Mouse (Mus musculus) kidney, embryonic 15.5 days (tissue): Measurements from ENCODE around the gene Chek2. TPM values are rescaled to one million over a fixed set of nuclear protein-coding genes. Genes with fewer than 3 reads are reported as not detected.

Experiments used
- ATAC-seq: fragments of 200-750 bp; cut with Nextera tagmentation; replicated peaks from 2 replicates; pipeline ENCODE4 v1.8.0; 2017; ENCODE audit warnings: moderate TSS enrichment; ENCODE audit not compliant: low FRiP score
- H3K27ac ChIP-seq: fragments of 300-500 bp; sonication (generic); 2 replicates; pipeline ENCODE4 v1.5.1; 2015; ENCODE audit warnings: mild to moderate bottlenecking, inconsistent platforms
- H3K27me3 ChIP-seq: fragments of 300-500 bp; sonication (generic); 2 replicates; pipeline ENCODE4 v1.6.1; 2015; ENCODE audit warnings: inconsistent platforms
- H3K36me3 ChIP-seq: fragments of 300-500 bp; sonication (generic); 2 replicates; pipeline ENCODE4 v1.6.1; 2015; ENCODE audit warnings: inconsistent platforms
- H3K4me1 ChIP-seq: fragments of 300-500 bp; sonication (generic); 2 replicates; pipeline ENCODE4 v1.6.1; 2015; ENCODE audit warnings: inconsistent platforms
- H3K4me2 ChIP-seq: fragments of 300-500 bp; sonication (generic); 2 replicates; pipeline ENCODE4 v1.6.1; 2015; ENCODE audit warnings: moderate library complexity, mild to moderate bottlenecking, inconsistent platforms
- H3K4me3 ChIP-seq: fragments of 300-500 bp; sonication (generic); replicated peaks from 2 replicates; pipeline ENCODE4 v1.5.1; 2015; ENCODE audit warnings: mild to moderate bottlenecking, inconsistent platforms
- H3K9ac ChIP-seq: fragments of 300-500 bp; sonication (generic); 2 replicates; pipeline ENCODE4 v1.6.1; 2015; ENCODE audit warnings: mild to moderate bottlenecking, inconsistent platforms
- H3K9me3 ChIP-seq: fragments of 300-500 bp; sonication (generic); replicated peaks from 2 replicates; pipeline ENCODE4 v1.6.1; 2016; ENCODE audit warnings: inconsistent platforms
- WGBS: fragments of 180-500 bp; shearing (Covaris S2); methylation state at CpG from one replicate; pipeline ENCODE4 v1.1.7; 2015; ENCODE audit warnings: mixed read lengths; 5-methylcytosine and 5-hydroxymethylcytosine counted together
- polyA plus RNA-seq: library from polyadenylated mRNA; unstranded; fragments of >200 nt; fragmentation: Nextera tagmentation; extraction: Ambion mirVana; gene quantifications from 2 replicates; pipeline ENCODE4 v1.2.1, GENCODE M21; 2015

The Chek2 gene
- polyA plus RNA-seq, 1 experiment from 2014 or later, result 36.8 TPM

GRCm38 (mm10) chr5:110909955-110910589 is 70.3 kb downstream of the Chek2 start:
- H3K4me1 ChIP-seq, result no peaks in the 10 kb centered on the region
- WGBS, result 93% methylated on average over 4 of the region's 4 CpGs
- peaks cover 8% of the 10 kb centered on the region; the same call in 1 of the 2 replicates for H3K36me3 ChIP-seq
- H3K9ac ChIP-seq, result no peak overlapping the region
- no peak overlapping the region for H3K4me3 ChIP-seq
- H3K4me2 ChIP-seq, result no peak overlapping the region
- H3K9me3 ChIP-seq, result no peaks in the 10 kb centered on the region
- H3K27ac ChIP-seq, result no peak overlapping the region
- ATAC-seq, result no peak
- H3K27me3 ChIP-seq, result no peaks in the 10 kb centered on the region

GRCm38 (mm10) chr5:110914859-110915258 is 75.1 kb downstream of the Chek2 start:
- WGBS, result 89% methylated on average over 11 of the region's 11 CpGs
- no peaks in the 10 kb centered on the region for H3K9me3 ChIP-seq
- no peaks in the 10 kb centered on the region for H3K36me3 ChIP-seq
- H3K27ac ChIP-seq, result no peak overlapping the region
- H3K9ac ChIP-seq, result no peak overlapping the region
- H3K4me1 ChIP-seq, result no peaks in the 10 kb centered on the region
- H3K4me2 ChIP-seq, result no peak overlapping the region
- no peak for ATAC-seq
- H3K27me3 ChIP-seq, result no peaks in the 10 kb centered on the region
- no peak overlapping the region for H3K4me3 ChIP-seq

- no peaks in the 10 kb centered on the region for H3K27me3 ChIP-seq
- ATAC-seq, result no peak
- no peaks in the 10 kb centered on the region for H3K36me3 ChIP-seq
- no peak overlapping the region for H3K4me3 ChIP-seq
- no peaks in the 10 kb centered on the region for H3K4me1 ChIP-seq
- no peak overlapping the region for H3K4me2 ChIP-seq
- H3K27ac ChIP-seq, result no peak overlapping the region
- no peaks in the 10 kb centered on the region for H3K9me3 ChIP-seq
- H3K9ac ChIP-seq, result no peak overlapping the region
- WGBS, result 92% methylated on average over 3 of the region's 3 CpGs
Observed at GRCm38 (mm10) chr5:110916241-110916640, 76.5 kb downstream of the Chek2 start.

DNA sequence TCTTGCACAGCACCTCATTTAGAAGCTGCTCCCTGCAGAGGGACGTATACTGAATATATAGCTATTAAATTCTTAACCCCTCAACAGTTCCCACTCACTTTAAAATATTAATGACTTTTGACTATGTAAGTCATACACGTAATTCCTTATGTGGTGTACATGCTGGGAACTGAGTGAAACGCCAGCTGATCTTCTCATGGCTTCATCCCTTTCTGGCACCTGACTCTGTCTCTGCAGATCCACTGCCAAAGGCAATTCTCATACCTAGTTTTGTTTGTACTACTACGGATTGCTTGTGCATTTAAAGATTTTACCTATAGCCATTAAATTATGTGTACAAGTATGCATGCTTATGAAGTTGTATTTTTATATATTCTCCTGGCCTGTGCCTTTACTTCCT is 79.8 kb downstream of the Chek2 start:
- no peaks in the 10 kb centered on the region for H3K36me3 ChIP-seq
- no peak for ATAC-seq
- no peaks in the 10 kb centered on the region for H3K9me3 ChIP-seq
- no peak overlapping the region for H3K4me3 ChIP-seq
- no peaks in the 10 kb centered on the region for H3K27me3 ChIP-seq
- no peak overlapping the region for H3K4me2 ChIP-seq
- H3K9ac ChIP-seq, result no peak overlapping the region
- H3K27ac ChIP-seq, result no peak overlapping the region
- H3K4me1 ChIP-seq, result no peaks in the 10 kb centered on the region
- 84% methylated on average over 4 of the region's 4 CpGs for WGBS

DNA sequence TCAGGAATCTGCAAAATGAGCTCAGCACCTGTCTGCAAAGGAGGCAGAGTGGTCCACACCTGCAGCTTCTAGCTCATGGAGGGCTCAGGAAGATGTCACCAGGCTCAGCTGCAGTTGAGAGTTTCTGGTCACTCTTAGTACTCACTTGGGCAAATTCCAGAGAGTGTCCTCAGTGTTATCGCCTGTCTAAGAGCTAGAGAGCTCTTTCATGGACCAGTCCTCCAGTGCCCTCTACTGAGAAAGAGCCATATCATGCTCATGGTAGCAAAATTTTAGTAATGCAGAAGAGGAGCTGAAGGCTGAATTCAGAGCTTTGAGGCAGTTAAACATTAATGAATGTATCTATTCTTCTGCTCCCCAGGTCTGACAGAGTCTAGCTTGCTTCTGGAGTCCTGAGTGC is 83.6 kb downstream of the Chek2 start:
- no peaks in the 10 kb centered on the region for H3K36me3 ChIP-seq
- no peaks in the 10 kb centered on the region for H3K9me3 ChIP-seq
- ATAC-seq, result no peak
- H3K27ac ChIP-seq, result no peak overlapping the region
- no peak overlapping the region for H3K4me2 ChIP-seq
- no peaks in the 10 kb centered on the region for H3K27me3 ChIP-seq
- H3K4me3 ChIP-seq, result no peak overlapping the region
- no peak overlapping the region for H3K9ac ChIP-seq
- 50% methylated on average over 1 of the region's 1 CpGs for WGBS
- no peaks in the 10 kb centered on the region for H3K4me1 ChIP-seq

Other genes with a start within 250 kb of the Chek2 start
- gene Noc4l, start 186.6 kb upstream of the Chek2 start, polyA plus RNA-seq, result 54.0 and 62.4 TPM in 2 replicates
- gene Ddx51, start 186.5 kb upstream of the Chek2 start, polyA plus RNA-seq, result 23.7 and 28.2 TPM in 2 replicates
- gene Ep400, start 69.3 kb upstream of the Chek2 start, polyA plus RNA-seq, result 45.0 and 47.5 TPM in 2 replicates
- 41.6 and 42.8 TPM in 2 replicates for gene Pus1, start 59.3 kb upstream of the Chek2 start, polyA plus RNA-seq
- 16.2 and 19.3 TPM in 2 replicates for gene Ulk1, start 29.9 kb upstream of the Chek2 start, polyA plus RNA-seq
- gene Hscb, start 202 bp upstream of the Chek2 start, polyA plus RNA-seq, result 31.5 and 35.8 TPM in 2 replicates
- gene Ttc28, start 39.8 kb downstream of the Chek2 start, polyA plus RNA-seq, result 13.9 and 14.4 TPM in 2 replicates